Mouse (Mus musculus): Measurements from ENCODE around the gene Gars.
A peak's percentile ranks its signal among the peaks of the same experiment; 100 is the strongest.

Gars gene

GRCm38 (mm10) chr6:55038671-55039445 lies 1.1 kb downstream of the Gars start:
- no peak for DNase-seq

- DNase-seq = no peak
Measured at GRCm38 (mm10) chr6:55039446-55039783, 1.6 kb downstream of the Gars start.

- DNase-seq = no peak
Measured at GRCm38 (mm10) chr6:55040031-55040430, 2.2 kb downstream of the Gars start.

GRCm38 (mm10) chr6:55043206-55043605 lies 5.4 kb downstream of the Gars start:
- no peak for DNase-seq

GRCm38 (mm10) chr6:55044542-55044941 lies 6.7 kb downstream of the Gars start:
- no peak for DNase-seq

- DNase-seq = no peak
Measured at GRCm38 (mm10) chr6:55045326-55045725, 7.5 kb downstream of the Gars start.

- DNase-seq = no peak
Measured at GRCm38 (mm10) chr6:55049186-55049585, 11.4 kb downstream of the Gars start.

GRCm38 (mm10) chr6:55054491-55054890 lies 16.7 kb downstream of the Gars start:
- DNase-seq = no peak

- DNase-seq = no peak
Measured at GRCm38 (mm10) chr6:55057427-55057826, 19.6 kb downstream of the Gars start.

- no peak for DNase-seq
Measured at GRCm38 (mm10) chr6:55060241-55060825, 22.5 kb downstream of the Gars start.

- DNase-seq = no peak
Measured at GRCm38 (mm10) chr6:55061328-55061727, 23.5 kb downstream of the Gars start.

GRCm38 (mm10) chr6:55062200-55062599 lies 24.4 kb downstream of the Gars start:
- DNase-seq = no peak

GRCm38 (mm10) chr6:55063793-55064476 lies 26.1 kb downstream of the Gars start:
- DNase-seq = no peak

GRCm38 (mm10) chr6:55064477-55064827 lies 26.6 kb downstream of the Gars start:
- no peak for DNase-seq

- DNase-seq = peak; percentile 24
Measured at GRCm38 (mm10) chr6:55065903-55066302, 28.1 kb downstream of the Gars start.

- no peak for DNase-seq
Measured at GRCm38 (mm10) chr6:55076561-55077255, 38.9 kb downstream of the Gars start.

GRCm38 (mm10) chr6:55081379-55081778 lies 43.6 kb downstream of the Gars start:
- no peak for DNase-seq

- DNase-seq = no peak
Measured at GRCm38 (mm10) chr6:55082261-55083051, 44.6 kb downstream of the Gars start.

- no peak for DNase-seq
Measured at GRCm38 (mm10) chr6:55087355-55087754, 49.5 kb downstream of the Gars start.

GRCm38 (mm10) chr6:55090639-55091038 lies 52.8 kb downstream of the Gars start:
- DNase-seq = no peak

- no peak for DNase-seq
Measured at GRCm38 (mm10) chr6:55091396-55091795, 53.6 kb downstream of the Gars start.

- no peak for DNase-seq
Measured at GRCm38 (mm10) chr6:55093431-55094146, 55.8 kb downstream of the Gars start.
